Mouse (Mus musculus): Measurements from ENCODE around the gene Cnga1. TPM values are rescaled to one million over a fixed set of nuclear protein-coding genes. Genes with fewer than 3 reads are reported as not detected.

Cnga1 gene
- total RNA-seq, 2 experiments from 2014 or later = not detected

- DNase-seq (ENCODE audit: extremely low spot score in 1 of 2, low spot score in 1 of 2) = peak in 1 of 2 experiments; percentile 41
Measured at GRCm38 (mm10) chr5:72558716-72559526, 85.2 kb downstream of the Cnga1 start.

- DNase-seq (ENCODE audit: extremely low spot score in 1 of 2, low spot score in 1 of 2) = no peak
Measured at GRCm38 (mm10) chr5:72556245-72556644, 87.8 kb downstream of the Cnga1 start.

Other genes starting within 250 kb of the Cnga1 start
- gene Corin, start 139.8 kb downstream of the Cnga1 start, total RNA-seq (2021) = not detected
- 10 to 100 TPM; 12.2 to 18.5 TPM for gene Nfxl1, start 84.6 kb downstream of the Cnga1 start, total RNA-seq (2021)
- under 1 TPM; 0.35 to 0.37 TPM for gene Zar1, start 63.0 kb downstream of the Cnga1 start, total RNA-seq (2021)
- gene Gm5868, start 56.7 kb downstream of the Cnga1 start, total RNA-seq (2021) = under 1 TPM; 0.33 to 0.34 TPM
- gene Nipal1, start 3.5 kb upstream of the Cnga1 start, total RNA-seq (2021) = not detected
- gene Txk, start 108.5 kb upstream of the Cnga1 start, total RNA-seq (2021) = under 1 TPM in 1 of 2 experiments, not detected in 1; 0.14 TPM
- gene Tec, start 224.2 kb upstream of the Cnga1 start, total RNA-seq (2021) = 1 to 10 TPM in 1 of 2 experiments, under 1 TPM in 1; 0.94 to 1.4 TPM